Mouse (Mus musculus) testis, adult 2 months (tissue): Measurements from ENCODE around the gene Kcnip1.

Experiments used
- CTCF ChIP-seq: fragments of 200-500 bp; IDR thresholded peaks from 2 replicates; pipeline ENCODE4 v1.5.1; 2012; ENCODE audit warnings: low read depth, mild to moderate bottlenecking, inconsistent platforms, low read length, moderate library complexity; ENCODE audit not compliant: control insufficient read depth, insufficient read depth, insufficient replicate concordance
- POLR2A ChIP-seq: fragments of 200-500 bp; IDR thresholded peaks from 2 replicates; pipeline ENCODE4 v1.6.1; 2012; ENCODE audit warnings: low read depth, mild to moderate bottlenecking, inconsistent platforms, low read length, moderate library complexity; ENCODE audit not compliant: control insufficient read depth

GRCm38 (mm10) chr11:33967708-33968107 lies 25.2 kb downstream of the Kcnip1 start:
- TF ChIP-seq CTCF (no peak), POLR2A (no peak)
